ENCODE assay signal across 13 mouse cellular contexts in genomic region chr12:26160861-26161615, GRCm38 (mm10).
"Had no signal": no experiment of that assay in that cellular context is flagged by ENCODE, and none has a peak within 500 bp of the region (broad histone marks: within the 10 kb centered on the region; RNA-seq: fewer than 3 reads in every experiment).

No protein-coding gene starts in this region.

- DNase-seq: gastrocnemius, adult 2 months; gastrocnemius, postnatal 10 days; gastrocnemius, postnatal 25 days; heart, adult 18-20 months; heart, postnatal 10 days; heart, postnatal 4 days; kidney, adult 18-20 months; kidney, adult 8-10 months; kidney, postnatal 10 days; kidney, postnatal 25 days; kidney, postnatal 4 days; liver; liver, embryonic 13.5 days had no signal
